In genomic region chr1:91621141-91621540, GRCm38 (mm10) we compare ENCODE assay signal across 19 mouse cellular contexts.
"Had no signal": no experiment of that assay in that cellular context is flagged by ENCODE, and none has a peak within 500 bp of the region (broad histone marks: within the 10 kb centered on the region; RNA-seq: fewer than 3 reads in every experiment).

No protein-coding gene starts in this region.

- DNase-seq: kidney, adult 2 months; kidney, postnatal 25 days; left cerebral cortex, postnatal 4 days; lung, adult 18-20 months; lung, postnatal 10 days; lung, postnatal 36 days; midbrain, embryonic 14.5 days; right cerebral cortex, adult 18-20 months; right cerebral cortex, postnatal 25 days; spleen, adult 18-20 months had no signal

- H3K4me1 ChIP-seq: liver, embryonic 12.5 days; liver, embryonic 15.5 days had no signal

- H3K27me3 ChIP-seq: limb, embryonic 15.5 days; liver, embryonic 12.5 days; liver, embryonic 15.5 days; lung, embryonic 15.5 days; neural tube, embryonic 12.5 days; neural tube, embryonic 15.5 days; stomach, embryonic 15.5 days had no signal

- H3K9me3 ChIP-seq: limb, embryonic 12.5 days; limb, embryonic 15.5 days; liver, embryonic 12.5 days; liver, embryonic 15.5 days; lung, embryonic 15.5 days; neural tube, embryonic 12.5 days; neural tube, embryonic 15.5 days; stomach, embryonic 15.5 days had no signal

- H3K27ac ChIP-seq: kidney, postnatal 0 days; limb, embryonic 12.5 days; limb, embryonic 15.5 days; liver, embryonic 12.5 days; liver, embryonic 15.5 days; lung, embryonic 15.5 days; neural tube, embryonic 12.5 days; neural tube, embryonic 15.5 days; stomach, embryonic 15.5 days had no signal

- H3K4me3 ChIP-seq: limb, embryonic 12.5 days; limb, embryonic 15.5 days; liver, embryonic 12.5 days; liver, embryonic 15.5 days; lung, embryonic 15.5 days; neural tube, embryonic 12.5 days; neural tube, embryonic 15.5 days; stomach, embryonic 15.5 days had no signal

- H3K9ac ChIP-seq: limb, embryonic 12.5 days; limb, embryonic 15.5 days; liver, embryonic 12.5 days; liver, embryonic 15.5 days; lung, embryonic 15.5 days; neural tube, embryonic 12.5 days; neural tube, embryonic 15.5 days; stomach, embryonic 15.5 days had no signal

- H3K36me3 ChIP-seq: limb, embryonic 12.5 days; limb, embryonic 15.5 days; liver, embryonic 12.5 days; liver, embryonic 15.5 days; lung, embryonic 15.5 days; neural tube, embryonic 12.5 days; neural tube, embryonic 15.5 days; stomach, embryonic 15.5 days had no signal
